Mouse (Mus musculus) ES-Bruce4 (cell line): ENCODE results near the gene Apeh.

ENCODE experiments used
- CTCF ChIP-seq: IDR thresholded peaks from one replicate; pipeline ENCODE4 v1.8.1; 2011; ENCODE audit warnings: low read depth, low read length
- EP300 ChIP-seq: IDR thresholded peaks from 2 replicates; pipeline ENCODE4 v1.6.1; 2011; ENCODE audit warnings: low read depth, low read length; ENCODE audit not compliant: insufficient read depth

DNA sequence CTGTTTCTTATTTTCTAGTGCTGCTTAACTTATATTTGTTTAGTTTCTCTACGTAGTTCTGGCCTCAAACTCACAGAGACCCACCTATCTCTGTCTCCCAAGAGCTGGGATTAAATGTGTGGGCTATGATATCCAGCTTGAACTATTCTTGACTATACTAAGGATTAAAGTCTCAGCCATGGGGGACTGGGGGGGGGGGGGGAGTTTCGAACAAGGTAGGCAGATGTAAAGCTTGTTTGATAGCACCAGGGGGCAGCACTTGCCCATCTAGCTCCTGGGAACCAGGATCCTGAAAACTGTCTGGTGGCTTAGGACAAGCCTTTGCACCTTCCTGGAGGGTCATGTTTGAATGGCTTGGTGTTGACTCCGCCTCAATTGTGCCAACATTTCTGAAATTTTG, 1.1 kb upstream of the Apeh start:
- TF ChIP-seq CTCF (peak; percentile 68), EP300 (no peak)
